Mouse (Mus musculus) adrenal gland, adult (tissue): Measurements from ENCODE around the gene Actl6b.

Experiments
- DNase-seq, 2 experiments: peaks; one replicate each; pipeline ENCODE4 v3.0.0; 2022 to 2023; ENCODE audit warnings: low spot score in 1 of 2; ENCODE audit not compliant: inconsistent age in 2 of 2

Gene Actl6b

DNA sequence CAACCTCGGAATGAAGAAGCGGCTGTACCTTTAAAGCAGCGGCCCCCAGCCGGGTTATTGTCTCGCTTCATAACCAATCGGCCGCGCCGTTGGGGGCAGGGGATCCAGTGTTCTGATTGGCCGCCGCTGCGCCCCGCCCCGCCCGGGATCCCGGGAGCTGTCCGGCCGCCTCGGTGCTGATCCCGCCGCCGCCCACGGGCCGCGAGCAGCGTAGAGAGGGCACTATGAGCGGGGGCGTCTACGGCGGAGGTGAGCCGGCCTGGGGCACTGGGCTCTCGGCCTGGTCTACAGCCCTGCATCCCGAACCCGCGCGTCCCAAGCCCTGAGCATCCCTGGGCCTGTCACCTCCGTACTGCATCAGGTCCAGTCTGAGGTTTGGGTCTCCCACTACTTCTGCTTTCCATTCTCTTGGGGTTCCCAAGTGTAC lies at the start of gene Actl6b:
TSS of gene Actl6b (plus strand) at position 107 of the 427 bp plus-strand sequence.
- DNase-seq: peak; percentile 74 to 87

DNA sequence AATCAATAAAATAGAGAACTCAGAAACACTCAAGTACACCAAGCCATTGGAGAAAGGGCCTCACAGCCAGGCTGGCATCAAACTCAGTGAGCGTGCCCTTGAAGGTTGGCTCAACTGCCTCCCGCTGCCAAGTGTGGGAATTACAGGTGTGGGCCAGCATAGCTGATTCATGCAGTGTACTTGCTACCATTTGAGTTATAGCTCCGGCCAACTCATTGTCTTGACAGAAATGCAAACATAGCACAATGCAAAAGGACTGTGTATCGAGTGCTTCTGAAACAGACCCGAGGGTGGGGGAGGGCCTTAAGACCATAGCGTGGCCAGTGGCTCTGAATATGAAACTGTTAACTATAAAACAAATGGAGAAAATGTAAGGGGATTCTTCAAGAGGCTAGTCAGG lies 49.3 kb upstream of the Actl6b start:
- DNase-seq: peak; percentile 40 to 58

DNA sequence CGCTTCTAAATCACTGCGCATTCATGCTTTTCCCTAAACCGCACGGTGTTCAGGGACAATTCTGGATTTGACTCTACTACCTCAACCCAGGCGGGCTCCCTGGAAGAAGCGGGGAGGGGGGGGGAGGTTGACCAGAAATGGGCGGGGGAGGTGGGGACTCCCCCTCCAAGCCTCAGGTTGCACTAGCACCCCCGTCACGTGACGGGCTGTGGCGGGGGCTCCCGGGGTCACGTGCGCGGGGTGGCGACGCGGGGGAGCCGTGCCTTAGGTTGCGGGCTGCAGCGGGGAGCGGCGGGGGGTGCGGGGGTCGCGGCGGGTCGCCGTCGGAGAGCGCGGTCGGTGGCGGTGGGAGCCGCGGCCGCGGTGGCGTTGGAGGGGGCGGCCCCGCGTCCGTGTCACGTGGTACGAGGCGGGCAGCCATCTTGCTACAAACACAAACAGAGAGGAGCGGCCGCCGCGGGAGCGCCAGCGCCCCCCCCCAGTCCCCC lies 43.3 kb upstream of the Actl6b start:
- DNase-seq: peak; percentile 87 to 96

DNA sequence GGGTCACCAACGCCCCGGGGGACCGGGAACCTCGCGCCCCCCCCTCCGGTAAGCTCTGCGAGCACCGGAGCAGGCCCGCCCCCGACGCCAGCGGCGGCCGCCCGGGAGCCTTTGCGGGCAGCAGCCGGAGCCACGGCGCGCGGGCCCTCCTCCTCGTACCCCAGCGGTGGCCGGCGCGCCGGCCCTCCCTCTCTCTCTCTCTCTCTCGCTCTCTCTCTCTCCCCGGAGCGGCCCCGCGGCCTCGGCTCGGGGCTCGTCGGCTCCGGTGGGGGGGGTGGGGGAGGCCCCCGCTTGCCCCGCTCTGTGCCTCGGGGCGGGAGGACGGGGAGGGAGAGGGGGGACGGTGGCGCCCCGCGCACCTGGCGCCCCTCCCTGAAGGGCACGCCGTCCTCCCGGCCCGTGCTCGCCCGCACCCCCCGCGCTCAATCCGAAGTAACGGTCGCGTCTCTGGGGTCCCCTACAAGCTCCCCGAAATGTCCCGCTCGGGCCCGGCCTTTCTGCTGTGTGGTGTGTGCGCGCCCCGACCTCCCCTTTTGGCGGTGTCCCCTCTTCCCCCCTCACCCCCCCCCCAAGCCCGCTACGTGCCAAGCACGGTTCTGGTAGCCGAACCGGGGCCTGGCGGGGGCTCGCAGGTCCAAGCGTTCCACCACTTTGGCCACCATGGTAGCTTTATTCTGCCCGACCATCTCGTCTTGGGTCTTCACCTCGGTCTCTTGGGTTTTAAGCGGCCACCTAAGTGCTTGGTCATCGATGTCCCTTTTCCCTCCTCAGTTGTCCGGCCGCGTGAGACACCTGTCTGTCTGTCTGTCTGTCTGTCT lies 42.5 kb upstream of the Actl6b start:
- peak; percentile 44 to 69 for DNase-seq

DNA sequence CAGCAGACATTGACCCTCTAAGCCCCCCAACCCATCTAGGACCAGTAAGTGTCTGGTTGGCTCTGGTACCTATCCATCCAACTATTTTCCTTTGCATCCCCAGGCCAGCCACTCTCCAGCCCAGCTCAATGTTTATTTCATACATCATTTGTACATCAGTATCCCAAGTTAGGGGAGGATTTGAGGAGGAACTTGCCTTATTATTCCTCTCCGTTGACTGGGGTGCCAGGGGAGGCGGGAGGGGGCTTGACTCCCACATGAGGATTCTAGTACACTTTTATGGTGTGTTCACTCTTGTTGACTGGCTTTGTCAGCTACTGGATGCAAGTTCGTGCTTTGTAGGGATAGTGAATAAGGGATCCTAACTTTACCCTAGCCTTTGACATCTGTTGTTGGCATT lies 41.6 kb upstream of the Actl6b start:
- DNase-seq: peak; percentile 14 to 31

DNA sequence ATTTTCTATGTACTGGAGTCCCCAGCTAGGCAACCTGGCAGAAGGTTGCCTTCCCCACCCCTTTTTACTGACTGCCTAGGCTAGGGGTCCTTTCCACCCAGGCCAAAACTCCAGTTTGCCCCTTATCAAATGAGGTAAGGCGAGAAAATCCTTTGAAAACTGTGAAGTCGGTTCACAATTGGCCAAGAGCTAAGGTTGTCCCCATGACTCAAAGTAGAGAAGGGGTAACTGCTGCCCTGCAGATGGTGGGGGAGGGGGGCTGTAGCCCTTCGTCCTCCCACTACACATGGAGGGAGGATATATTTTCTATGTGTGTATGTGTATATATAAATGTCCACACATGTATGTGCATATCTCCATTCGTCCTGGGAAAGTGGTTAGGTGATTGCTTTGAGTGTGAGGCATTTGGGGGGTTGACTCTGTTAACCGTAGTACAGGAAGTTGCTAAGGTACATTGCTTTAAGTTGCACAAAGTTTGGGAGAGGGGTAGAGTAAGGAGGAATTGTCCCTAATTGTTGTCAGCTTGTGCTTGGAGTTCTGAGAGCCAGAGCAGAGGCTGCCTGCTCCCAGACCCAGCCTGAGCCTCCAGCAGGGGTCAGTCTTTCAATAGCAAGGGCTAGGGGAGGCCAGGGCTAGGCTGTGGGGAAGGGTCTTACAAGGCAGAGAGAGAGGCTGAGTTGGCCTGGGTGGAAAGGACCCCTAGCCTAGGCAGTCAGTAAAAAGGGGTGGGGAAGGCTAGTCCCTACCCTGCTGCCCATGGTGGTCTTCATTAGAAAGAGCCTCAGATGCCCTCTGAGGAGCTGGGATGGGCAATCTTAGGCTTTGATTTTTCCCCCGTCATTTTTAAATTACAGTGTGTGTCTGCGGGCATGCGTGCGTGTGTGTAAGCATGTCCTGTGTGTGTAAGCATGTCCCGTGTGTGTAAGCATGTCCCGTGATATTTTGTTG lies 40.2 kb upstream of the Actl6b start:
- peak; percentile 18 to 62 for DNase-seq

DNA sequence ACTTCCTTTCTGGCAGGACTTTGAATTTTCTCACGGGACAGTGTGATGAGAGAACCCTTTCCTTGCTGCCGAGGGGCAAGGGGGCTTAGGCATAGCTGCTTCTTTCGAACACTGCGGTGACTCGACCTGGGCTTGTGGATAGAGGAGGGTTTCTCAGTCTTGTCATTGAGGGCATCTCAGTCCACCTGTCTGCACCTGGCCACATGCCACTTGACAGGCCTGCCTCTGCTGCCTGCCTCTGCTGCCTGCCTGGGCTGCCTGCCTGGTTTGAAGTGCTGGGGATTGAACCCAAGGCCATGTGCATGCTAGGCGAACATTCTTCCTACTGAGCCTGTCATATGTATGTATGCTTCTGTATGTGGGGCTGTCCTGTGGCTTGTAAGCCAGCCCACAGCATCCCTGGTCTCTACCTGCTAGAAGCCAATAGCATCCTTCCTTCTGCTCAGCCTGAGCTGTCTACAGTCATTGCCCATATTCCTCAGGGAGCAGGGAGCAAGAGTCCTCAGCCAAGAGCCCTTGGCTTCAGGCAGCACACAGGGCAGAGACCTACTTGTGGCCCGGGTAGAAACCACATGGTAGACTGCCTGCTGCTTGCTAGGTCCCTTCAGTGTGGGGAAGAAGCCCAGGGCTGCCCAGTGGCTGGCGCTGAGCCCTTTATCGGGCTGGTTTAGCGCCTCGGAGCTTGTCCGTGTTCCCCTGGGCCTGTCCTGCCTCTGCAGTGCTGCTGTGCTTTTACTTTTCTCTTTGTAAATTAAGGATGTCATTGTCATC lies 39.2 kb upstream of the Actl6b start:
- DNase-seq: peak; percentile 10 to 39

DNA sequence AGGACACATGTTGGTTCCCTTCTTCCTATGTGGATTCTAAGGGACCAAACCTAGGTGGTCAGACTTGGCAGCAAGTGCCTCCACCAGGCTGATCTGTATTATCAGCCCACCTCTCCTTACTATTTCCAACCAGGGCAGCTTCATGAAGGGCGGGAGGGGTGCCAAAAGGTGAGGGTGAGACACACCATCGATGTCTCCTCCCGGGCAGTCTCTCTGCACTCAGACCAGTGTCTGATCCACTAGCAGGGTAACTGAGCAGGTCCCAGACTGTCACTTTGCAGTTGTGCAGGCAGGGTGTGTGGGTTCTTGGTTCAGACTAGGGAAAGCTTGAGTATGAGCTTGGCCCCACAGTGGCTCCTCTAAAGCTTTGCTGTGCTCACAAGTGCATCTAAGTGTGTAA lies 38.5 kb upstream of the Actl6b start:
- peak in 1 of 2 experiments; percentile 29 for DNase-seq

DNA sequence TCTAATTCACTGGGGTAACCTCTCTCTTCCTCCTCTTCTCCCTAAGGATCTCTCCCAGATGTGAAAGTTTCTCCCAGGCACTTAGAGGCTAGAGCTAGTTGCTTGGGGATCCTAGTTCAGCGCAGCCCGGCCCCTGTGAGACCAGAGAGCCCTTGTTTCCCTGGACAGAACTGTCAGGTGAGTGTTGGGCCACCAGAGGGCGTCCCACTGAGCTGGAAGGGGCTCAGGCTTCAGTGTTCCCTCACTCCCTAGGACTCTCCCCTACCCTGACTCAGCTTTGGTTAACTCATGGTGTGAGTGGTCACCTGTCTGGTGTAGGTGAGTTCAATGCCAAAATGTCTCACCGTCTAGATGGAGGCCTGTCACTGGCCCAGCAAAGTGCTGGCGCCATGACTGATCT lies 34.9 kb upstream of the Actl6b start, which contains the start of gene Gigyf1:
TSS of gene Gigyf1 (plus strand) at position 113 of the 400 bp plus-strand sequence.
- peak in 1 of 2 experiments; percentile 80 for DNase-seq

DNA sequence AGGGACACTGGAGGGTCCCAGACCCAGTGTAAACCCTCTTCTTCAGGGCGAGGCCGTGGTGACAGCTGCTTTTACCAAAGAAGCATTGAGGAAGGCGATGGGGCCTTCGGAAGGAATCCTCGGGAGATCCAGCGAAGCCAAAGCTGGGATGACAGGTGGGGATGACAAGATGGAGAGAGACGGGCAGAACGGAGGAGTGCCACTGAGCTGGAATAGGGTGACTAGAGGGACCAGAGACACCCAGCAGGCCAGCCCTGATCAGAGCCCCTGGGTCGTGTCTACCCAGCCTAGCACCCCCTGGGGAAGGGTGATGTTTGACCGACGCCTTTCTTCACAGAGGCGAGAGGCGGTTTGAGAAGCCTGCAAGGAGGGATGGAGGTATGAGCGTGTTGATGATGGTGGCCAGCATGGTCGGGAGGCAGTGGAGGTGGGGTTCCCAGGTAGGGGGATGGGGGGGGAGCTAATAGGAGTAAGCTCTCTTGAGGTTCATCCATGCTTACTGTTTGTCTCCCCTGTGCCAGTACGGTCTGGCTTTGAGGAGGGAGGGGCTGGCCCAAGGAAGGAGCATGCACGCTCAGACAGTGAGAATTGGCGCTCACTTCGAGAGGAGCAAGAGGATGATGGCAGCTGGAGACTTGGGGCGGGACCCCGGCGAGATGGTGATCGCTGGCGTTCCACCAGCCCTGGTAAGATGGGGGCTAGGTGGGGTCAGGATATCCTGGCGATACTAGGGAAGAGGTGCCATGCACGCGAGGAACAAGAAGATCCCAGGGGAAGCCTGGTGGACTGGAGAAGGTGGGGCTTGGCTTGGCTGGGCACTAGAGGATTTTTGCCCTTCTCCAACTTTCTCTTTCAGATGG lies 33.4 kb upstream of the Actl6b start:
- no peak for DNase-seq

DNA sequence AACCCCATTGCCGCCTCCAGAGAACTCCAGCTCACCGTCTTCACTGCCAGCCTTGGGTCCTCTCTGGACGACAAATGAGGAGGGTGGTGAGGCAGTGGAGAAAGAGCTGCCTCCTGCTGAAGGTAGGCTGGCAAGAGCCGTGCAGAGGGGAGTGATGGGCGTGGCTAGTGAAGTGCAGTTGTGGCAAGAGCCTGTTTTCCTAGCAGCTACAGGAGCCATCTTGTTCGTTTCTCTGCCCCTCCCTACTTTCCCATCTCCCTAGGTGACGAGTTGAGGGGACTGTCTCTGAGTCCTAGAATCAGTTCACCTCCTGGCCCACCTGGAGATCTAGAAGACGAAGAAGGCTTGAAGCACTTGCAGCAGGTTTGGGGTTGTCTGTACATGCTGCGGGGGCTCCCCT lies 31.5 kb upstream of the Actl6b start:
- no peak for DNase-seq

DNA sequence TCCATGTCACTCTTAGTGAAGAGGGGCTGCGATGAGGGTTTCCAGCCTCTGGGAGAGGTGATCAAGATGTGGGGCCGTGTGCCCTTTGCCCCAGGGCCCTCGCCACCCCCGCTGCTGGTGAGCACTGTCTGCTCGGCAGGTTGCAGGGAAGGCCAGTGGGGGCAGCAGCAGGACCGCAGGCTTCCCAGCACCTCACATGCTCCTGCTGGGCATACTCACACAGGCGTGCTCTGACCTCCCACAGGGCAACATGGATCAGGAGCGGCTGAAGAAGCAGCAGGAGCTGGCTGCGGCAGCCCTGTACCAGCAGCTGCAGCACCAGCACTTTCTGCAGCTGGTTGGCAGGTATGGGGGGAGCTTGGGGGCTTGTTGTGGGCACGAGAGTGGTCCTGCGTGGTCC lies 30.6 kb upstream of the Actl6b start:
- no peak for DNase-seq

DNA sequence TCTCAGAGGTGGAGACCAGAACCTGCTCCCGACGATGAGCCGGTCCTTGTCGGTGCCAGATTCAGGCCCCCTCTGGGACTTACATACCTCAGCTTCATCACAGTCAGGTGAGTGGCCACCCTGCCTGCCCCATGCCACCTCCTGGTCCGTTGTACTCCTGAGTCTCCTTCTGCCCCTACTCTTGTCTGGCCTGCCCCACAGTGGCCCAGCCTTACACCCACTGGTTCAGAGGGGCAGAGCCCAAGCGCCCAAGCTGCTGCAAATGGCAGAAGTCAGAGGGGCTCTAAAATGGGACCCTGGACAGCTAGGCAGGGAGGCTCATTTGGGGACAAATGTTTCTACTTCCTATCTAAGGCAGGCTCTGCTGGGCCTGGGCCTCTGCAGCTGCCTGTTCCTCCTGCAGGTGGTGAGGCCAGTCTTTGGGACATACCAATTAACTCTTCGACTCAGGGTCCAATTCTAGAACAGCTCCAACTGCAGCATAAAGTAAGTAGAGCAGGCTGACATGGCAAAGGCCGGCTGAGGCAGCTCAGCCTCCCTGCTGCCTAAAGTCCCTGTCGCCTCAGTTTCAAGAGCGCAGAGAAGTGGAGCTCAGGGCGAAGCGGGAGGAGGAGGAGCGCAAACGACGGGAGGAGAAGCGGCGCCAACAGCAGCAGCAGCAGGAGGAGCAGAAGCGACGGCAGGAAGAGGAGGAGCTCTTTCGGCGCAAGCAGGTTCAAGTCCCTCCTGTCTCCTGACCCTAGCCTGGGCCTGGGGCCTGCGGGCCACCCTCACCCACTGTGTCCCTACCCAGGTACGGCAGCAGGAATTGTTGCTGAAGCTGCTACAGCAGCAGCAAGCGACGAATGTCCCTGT lies 29.7 kb upstream of the Actl6b start:
- DNase-seq: no peak

DNA sequence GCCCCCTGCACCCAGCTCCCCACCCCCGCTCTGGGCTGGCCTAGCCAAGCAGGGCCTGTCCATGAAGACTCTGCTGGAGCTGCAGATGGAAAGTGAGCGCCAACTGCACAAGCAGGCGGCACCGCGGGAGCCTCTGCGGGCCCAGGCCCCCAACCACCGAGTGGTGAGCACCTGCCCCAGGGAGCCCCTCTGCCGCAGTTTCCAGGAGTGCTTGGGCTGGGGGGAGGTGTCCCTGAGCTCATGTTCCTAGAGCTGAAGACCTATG lies 29.1 kb upstream of the Actl6b start:
- no peak for DNase-seq

DNA sequence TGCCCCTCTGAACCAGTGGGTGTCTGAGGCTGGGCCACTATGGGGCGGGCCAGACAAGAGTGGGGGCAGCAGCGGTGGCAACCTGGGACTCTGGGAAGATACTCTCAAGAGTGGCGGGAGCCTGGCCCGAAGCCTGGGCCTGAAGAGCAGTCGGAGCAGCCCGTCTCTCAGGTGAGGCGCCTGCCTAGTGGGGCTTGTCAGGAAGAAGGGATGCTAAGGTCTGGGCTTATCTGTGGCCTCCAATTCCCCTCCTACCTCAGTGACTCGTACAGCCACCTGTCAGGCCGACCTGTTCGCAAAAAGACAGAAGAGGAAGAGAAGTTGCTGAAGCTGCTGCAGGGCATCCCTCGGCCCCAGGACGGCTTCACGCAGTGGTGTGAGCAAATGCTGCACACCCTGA lies 28.6 kb upstream of the Actl6b start:
- no peak for DNase-seq

DNA sequence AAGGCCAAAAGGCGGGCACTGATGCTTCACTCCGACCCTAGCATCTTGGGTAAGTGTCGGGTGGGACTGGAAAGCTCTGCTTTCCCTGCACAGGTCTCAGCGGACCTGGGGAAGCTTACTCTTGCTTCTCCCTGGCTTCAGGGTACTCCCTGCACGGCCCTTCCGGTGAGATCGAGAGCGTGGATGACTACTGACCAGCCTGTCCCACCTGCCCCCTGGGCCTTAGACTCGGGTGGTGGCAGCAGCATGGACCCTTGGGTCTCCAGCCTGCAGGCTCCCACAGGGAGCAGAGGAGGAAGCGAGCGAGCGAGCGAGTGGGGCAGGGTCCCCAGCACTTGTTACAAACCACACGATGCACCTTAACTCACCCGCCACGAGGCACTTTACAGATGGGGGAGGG lies 27.8 kb upstream of the Actl6b start:
- no peak for DNase-seq

DNA sequence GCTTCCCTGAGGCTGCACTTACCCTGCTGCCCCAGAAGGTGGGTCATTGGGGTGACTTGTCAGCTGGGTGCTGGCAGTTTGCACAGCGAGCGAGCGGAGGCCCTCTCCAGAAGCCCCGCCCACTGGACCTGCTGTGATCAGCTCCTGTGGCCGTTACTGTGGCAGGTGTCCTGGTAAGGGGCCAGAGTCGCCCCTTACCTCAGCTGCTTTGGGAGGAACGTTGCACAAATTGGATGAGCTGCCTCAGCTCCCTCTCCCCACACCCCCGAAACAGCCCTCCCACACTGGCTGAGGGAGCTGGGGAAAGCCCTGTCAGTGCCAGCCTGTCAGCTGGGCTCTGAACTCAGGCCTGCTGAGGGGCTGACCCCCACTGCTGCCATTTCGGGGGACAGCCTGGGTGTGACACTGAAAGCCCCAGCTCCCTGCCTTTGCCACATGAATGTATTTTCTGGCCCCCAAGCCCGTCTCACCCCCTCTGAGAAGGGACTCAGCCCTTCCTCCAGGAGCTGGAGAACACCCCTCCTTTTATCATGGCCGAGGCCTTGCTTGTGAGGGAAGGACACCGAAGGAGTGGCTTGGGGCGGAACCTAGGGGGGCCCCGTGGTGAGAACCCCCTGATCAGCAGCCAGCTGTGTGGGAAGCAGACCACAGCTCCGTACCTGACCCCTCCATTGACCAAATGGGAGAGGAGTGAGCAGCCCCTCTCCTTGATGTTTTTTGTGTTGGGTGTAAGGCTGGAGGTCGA lies 27.0 kb upstream of the Actl6b start:
- DNase-seq: peak in 1 of 2 experiments; percentile 84

DNA sequence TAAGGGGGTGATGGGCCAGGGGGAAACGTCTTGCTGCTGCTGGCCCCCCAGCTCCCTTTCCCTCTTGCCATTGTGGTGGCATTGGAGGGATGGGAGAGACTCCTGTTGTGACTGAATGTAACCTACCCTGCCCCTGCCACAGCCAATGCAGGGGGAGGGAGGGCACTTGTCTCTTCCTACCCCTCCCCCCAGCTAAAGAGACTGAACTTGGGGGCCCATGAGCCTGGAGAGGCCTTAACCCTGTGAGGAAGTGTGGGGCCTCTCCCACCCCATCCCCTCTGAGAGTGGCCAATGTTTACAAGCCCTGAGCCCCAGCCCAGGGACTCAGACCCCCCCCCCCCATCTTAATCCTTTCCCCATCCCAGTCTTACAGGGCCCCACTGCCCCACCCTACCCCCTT lies 25.9 kb upstream of the Actl6b start:
- DNase-seq: peak in 1 of 2 experiments; percentile 54
